Mouse (Mus musculus) CH12.LX (cell line): ENCODE data around the gene Med15. TPM values are rescaled to one million over a fixed set of nuclear protein-coding genes. Genes with fewer than 3 reads are reported as not detected.

Source experiments
- DNase-seq: peaks from one replicate; pipeline ENCODE4 v3.0.0-alpha.2; 2013; ENCODE audit errors: extremely low read depth
- H3K27ac ChIP-seq: 2 replicates; pipeline ENCODE4 v1.5.1; 2012; ENCODE audit warnings: low read depth, mild to moderate bottlenecking, control low read depth, moderate library complexity; ENCODE audit not compliant: insufficient read depth
- H3K27me3 ChIP-seq: replicated peaks from 2 replicates; pipeline ENCODE3; 2012; ENCODE audit warnings: inconsistent platforms
- H3K36me3 ChIP-seq, 2 experiments: replicated peaks in 1 of 2; 2 replicates each; pipeline versions ENCODE3 to v1.6.1; 2012; ENCODE audit warnings: inconsistent platforms in 1 of 2, low read length in 1 of 2, mild to moderate bottlenecking in 1 of 2, mixed read lengths in 1 of 2, moderate library complexity in 1 of 2; ENCODE audit not compliant: control insufficient read depth in 1 of 2, insufficient read depth in 1 of 2
- H3K4me1 ChIP-seq, 2 experiments: 2 replicates each; pipeline ENCODE4 v1.6.1; 2012; ENCODE audit warnings: inconsistent platforms in 1 of 2, moderate library complexity in 1 of 2; ENCODE audit not compliant: insufficient read depth in 2 of 2, control insufficient read depth in 1 of 2
- H3K4me2 ChIP-seq: 2 replicates; pipeline ENCODE4 v1.6.1; 2012; ENCODE audit warnings: low read depth, mild to moderate bottlenecking, control low read depth; ENCODE audit not compliant: poor library complexity, insufficient read depth, severe bottlenecking
- H3K4me3 ChIP-seq, 3 experiments: fragments of 150-350 bp in 1 of 3; sonication (generic) in 1 of 3; replicated peaks in 1 of 3; 2 replicates each; pipeline versions ENCODE3 to v1.5.1; 2011 to 2012; ENCODE audit warnings: low read depth in 2 of 3, low read length in 2 of 3, mild to moderate bottlenecking in 2 of 3, moderate library complexity in 2 of 3, control low read depth in 1 of 3, improper control_type of control experiment in 1 of 3, inconsistent platforms in 1 of 3, mixed read lengths in 1 of 3; ENCODE audit not compliant: poor library complexity in 1 of 3
- H3K79me2 ChIP-seq: replicated peaks from 2 replicates; pipeline ENCODE4 v1.6.1; 2012; ENCODE audit warnings: mild to moderate bottlenecking, moderate library complexity; ENCODE audit not compliant: control insufficient read depth, poor library complexity, insufficient read depth, severe bottlenecking; ENCODE audit errors: extremely low read depth
- H3K9ac ChIP-seq: 2 replicates; pipeline ENCODE4 v1.6.1; 2012; ENCODE audit warnings: low read depth, mild to moderate bottlenecking, control low read depth, moderate library complexity; ENCODE audit not compliant: insufficient read depth
- H3K9me3 ChIP-seq: replicated peaks from 2 replicates; pipeline ENCODE3; 2012; ENCODE audit warnings: low read length, inconsistent platforms, mixed read lengths
- CHD1 ChIP-seq: IDR thresholded peaks from 2 replicates; pipeline ENCODE4 v1.6.1; 2012; ENCODE audit warnings: low read depth, low read length, improper control_type of control experiment, inconsistent platforms
- CHD2 ChIP-seq: IDR thresholded peaks from 2 replicates; pipeline ENCODE4 v1.6.1; 2011; ENCODE audit warnings: low read length, improper control_type of control experiment
- CTCF ChIP-seq, 2 experiments: IDR thresholded peaks in 1 of 2; conservative IDR thresholded peaks in 1 of 2; 2 replicates each; pipeline ENCODE4 v1.5.1; 2011 to 2012; ENCODE audit warnings: low read depth in 2 of 2, low read length in 2 of 2, improper control_type of control experiment in 1 of 2, inconsistent platforms in 1 of 2, mild to moderate bottlenecking in 1 of 2, moderate library complexity in 1 of 2
- E2F4 ChIP-seq: IDR thresholded peaks from 2 replicates; pipeline ENCODE4 v1.6.1; 2011; ENCODE audit warnings: low read depth, low read length, improper control_type of control experiment; ENCODE audit not compliant: insufficient replicate concordance
- EP300 ChIP-seq: IDR thresholded peaks from 2 replicates; pipeline ENCODE4 v1.6.1; 2011; ENCODE audit warnings: low read length, improper control_type of control experiment
- ETS1 ChIP-seq: conservative IDR thresholded peaks from 2 replicates; pipeline ENCODE4 v1.6.1; 2012; ENCODE audit warnings: low read depth, mild to moderate bottlenecking, inconsistent platforms, low read length, improper control_type of control experiment, moderate library complexity
- GABPA ChIP-seq: IDR thresholded peaks from 2 replicates; pipeline ENCODE4 v1.6.1; 2012; ENCODE audit warnings: low read depth, low read length, improper control_type of control experiment, inconsistent platforms; ENCODE audit not compliant: insufficient replicate concordance
- HCFC1 ChIP-seq: IDR thresholded peaks from 2 replicates; pipeline ENCODE4 v1.6.1; 2012; ENCODE audit warnings: low read depth, mild to moderate bottlenecking, inconsistent platforms, low read length, improper control_type of control experiment
- JUND ChIP-seq: conservative IDR thresholded peaks from 2 replicates; pipeline ENCODE4 v1.6.1; 2011; ENCODE audit warnings: low read depth, low read length, improper control_type of control experiment
- NELFE ChIP-seq: IDR thresholded peaks from 2 replicates; pipeline ENCODE4 v1.6.1; 2011; ENCODE audit warnings: low read depth, low read length, improper control_type of control experiment
- NRF1 ChIP-seq: IDR thresholded peaks from 2 replicates; pipeline ENCODE4 v1.6.1; 2014; ENCODE audit warnings: low read depth, mild to moderate bottlenecking, inconsistent platforms, low read length, improper control_type of control experiment, moderate library complexity
- POLR2A ChIP-seq: IDR thresholded peaks from 2 replicates; pipeline ENCODE4 v1.6.1; 2011; ENCODE audit warnings: low read depth, mild to moderate bottlenecking, improper control_type of control experiment, low read length
- POLR2AphosphoS2 ChIP-seq: IDR thresholded peaks from 2 replicates; pipeline ENCODE4 v1.6.1; 2011; ENCODE audit warnings: low read depth, low read length, improper control_type of control experiment
- RCOR1 ChIP-seq: conservative IDR thresholded peaks from 2 replicates; pipeline ENCODE4 v1.6.1; 2012; ENCODE audit warnings: low read depth, mild to moderate bottlenecking, inconsistent platforms, low read length, improper control_type of control experiment
- SMC3 ChIP-seq: IDR thresholded peaks from 2 replicates; pipeline ENCODE4 v1.6.1; 2011; ENCODE audit warnings: low read depth, low read length, improper control_type of control experiment
- USF1 ChIP-seq: IDR thresholded peaks from 2 replicates; pipeline ENCODE4 v1.6.1; 2014; ENCODE audit warnings: low read depth, mild to moderate bottlenecking, inconsistent platforms, low read length, improper control_type of control experiment
- ZC3H11A ChIP-seq: IDR thresholded peaks from 2 replicates; pipeline ENCODE4 v1.6.1; 2012; ENCODE audit warnings: low read depth, mild to moderate bottlenecking, inconsistent platforms, low read length, improper control_type of control experiment
- ZKSCAN1 ChIP-seq: IDR thresholded peaks from 2 replicates; pipeline ENCODE4 v1.6.1; 2012; ENCODE audit warnings: low read depth, inconsistent platforms, low read length, improper control_type of control experiment, borderline replicate concordance
- dilution Hi-C: fragments of 300-500 bp; cut with MboI; formaldehyde crosslinking; loops from 2 replicates; pipeline ENCODE4 v1.14.3; 2020; ENCODE audit warnings: low sequenced_read_pairs; ENCODE audit not compliant: extremely low pct_unique_long_range_greater_than_20kb, extremely low pct_ligation_motif_present
- in situ Hi-C: fragments of 300-500 bp; cut with MboI; formaldehyde crosslinking; loops from 3 replicates; pipeline ENCODE4 v1.14.3; 2019; ENCODE audit warnings: low sequenced_read_pairs, low pct_ligation_motif_present, low pct_unique_long_range_greater_than_20kb, mixed read lengths
- polyA plus RNA-seq: library from polyadenylated mRNA; unstranded; fragments of >175 nt; gene quantifications from 2 replicates; pipeline ENCODE4 v1.2.1, GENCODE M21; 2012; ENCODE audit warnings: low read depth; ENCODE audit not compliant: insufficient read length
- total RNA-seq, 2 experiments: library from RNA; depleted of rRNA; stranded (reverse); fragments of 300-350 nt in 1 of 2; fragments of >200 nt in 1 of 2; gene quantifications; 2 replicates each; pipeline ENCODE4 v1.2.3; 2012 to 2014

The Med15 gene
- total and polyA plus RNA-seq, 3 experiments, result 20.1 to 78.1 (median 42.6) TPM

- H3K27ac ChIP-seq, result no peak overlapping the region
- in situ Hi-C loops, result no loop called here
- H3K79me2 ChIP-seq, result no peaks in the 10 kb centered on the region
- DNase-seq, result no peak
- no peaks in the 10 kb centered on the region for H3K4me1 ChIP-seq
- H3K36me3 ChIP-seq, result no peaks in the 10 kb centered on the region
- peaks cover 2% of the 10 kb centered on the region for H3K9me3 ChIP-seq
- dilution Hi-C loops, result no loop called here
- H3K4me2 ChIP-seq, result no peak overlapping the region
- H3K4me3 ChIP-seq, result no peak overlapping the region
- H3K9ac ChIP-seq, result no peak overlapping the region
- H3K27me3 ChIP-seq, result peaks cover 23% of the 10 kb centered on the region
- TF ChIP-seq JUND (no peak), POLR2AphosphoS2 (no peak)
- TF ChIP-seq, all 38 proteins: peak for 0
Measured at GRCm38 (mm10) chr16:17753686-17754085, 21.0 kb upstream of the Med15 start.

- Histone ChIP-seq H3K27ac (no peak overlapping the region), H3K27me3 (peaks cover 23% of the 10 kb centered on the region), H3K4me3 (no peak overlapping the region), H3K36me3 (no peaks in the 10 kb centered on the region), H3K9ac (no peak overlapping the region), H3K4me1 (no peaks in the 10 kb centered on the region), H3K4me2 (no peak overlapping the region), H3K9me3 (peaks cover 2% of the 10 kb centered on the region), H3K79me2 (no peaks in the 10 kb centered on the region)
- dilution Hi-C loops (no loop called here), in situ Hi-C loops (no loop called here)
- no peak for DNase-seq
- TF ChIP-seq CHD2 (no peak), POLR2AphosphoS2 (no peak), RCOR1 (no peak), NELFE (no peak), GABPA (no peak), EP300 (no peak), POLR2A (no peak), CTCF (conservative IDR thresholded peaks at IDR 0.05 in 1 of 2, IDR thresholded peaks at IDR 0.05 in 1 of 2; ENCODE audit: low read depth in 2 of 2, low read length in 2 of 2) (no peak), JUND (no peak), CHD1 (no peak), USF1 (no peak)
Measured at GRCm38 (mm10) chr16:17753001-17753400, 20.3 kb upstream of the Med15 start.

- Histone ChIP-seq H3K4me1 (peaks cover 0 to 5% of the 10 kb centered on the region in 2 experiments; a peak in 2 of 4 replicates), H3K9ac (no peak overlapping the region), H3K27ac (no peak overlapping the region), H3K36me3 (no peaks in the 10 kb centered on the region), H3K27me3 (peaks cover 12% of the 10 kb centered on the region), H3K9me3 (peaks cover 6% of the 10 kb centered on the region), H3K79me2 (no peaks in the 10 kb centered on the region), H3K4me3 (no peak overlapping the region), H3K4me2 (no peak overlapping the region)
- in situ Hi-C loops (no loop called here), dilution Hi-C loops (no loop called here)
- TF ChIP-seq ZC3H11A (no peak), ZKSCAN1 (no peak), NRF1 (no peak), ETS1 (no peak), E2F4 (no peak), GABPA (no peak), HCFC1 (no peak), SMC3 (no peak), EP300 (no peak)
- DNase-seq, result no peak
Measured at GRCm38 (mm10) chr16:17745067-17745466, 12.4 kb upstream of the Med15 start.
